Mouse (Mus musculus) embryonic facial prominence, embryonic 10.5 days (tissue): ENCODE results near the gene Rbm20. TPM values are rescaled to one million over a fixed set of nuclear protein-coding genes. Genes with fewer than 3 reads are reported as not detected.

Source experiments
- DNase-seq: peaks from one replicate; pipeline ENCODE4 v3.0.0-alpha.2; 2017; ENCODE audit warnings: low spot score
- H3K27ac ChIP-seq: fragments of 300-500 bp; sonication (generic); replicated peaks from 2 replicates; pipeline ENCODE4 v1.5.1; 2016; ENCODE audit warnings: mild to moderate bottlenecking
- H3K27me3 ChIP-seq: fragments of 300-500 bp; sonication (generic); replicated peaks from 2 replicates; pipeline ENCODE4 v1.6.1; 2016; ENCODE audit warnings: low read depth, mild to moderate bottlenecking; ENCODE audit not compliant: poor library complexity, severe bottlenecking
- H3K36me3 ChIP-seq: fragments of 300-500 bp; sonication (generic); replicated peaks from 2 replicates; pipeline ENCODE4 v1.6.1; 2016; ENCODE audit warnings: mild to moderate bottlenecking, moderate library complexity
- H3K4me1 ChIP-seq: fragments of 300-500 bp; sonication (generic); 2 replicates; pipeline ENCODE4 v1.6.1; 2016
- H3K4me3 ChIP-seq: fragments of 300-500 bp; sonication (generic); 2 replicates; pipeline ENCODE4 v1.5.1; 2016; ENCODE audit warnings: mild to moderate bottlenecking, moderate library complexity
- H3K9me3 ChIP-seq: fragments of 300-500 bp; sonication (generic); 2 replicates; pipeline ENCODE4 v1.6.1; 2016; ENCODE audit warnings: mild to moderate bottlenecking
- WGBS: fragments of 180-500 bp; shearing (Covaris S2); methylation state at CpG from one replicate; pipeline ENCODE4 v1.1.7; 2016; 5-methylcytosine and 5-hydroxymethylcytosine counted together
- polyA plus RNA-seq: library from polyadenylated mRNA; unstranded; fragments of >200 nt; fragmentation: Nextera tagmentation; extraction: Ambion mirVana; gene quantifications from 2 replicates; pipeline ENCODE4 v1.2.1, GENCODE M21; 2016

The Rbm20 gene
- polyA plus RNA-seq, 1 experiment from 2014 or later, result 1.2 TPM

DNA sequence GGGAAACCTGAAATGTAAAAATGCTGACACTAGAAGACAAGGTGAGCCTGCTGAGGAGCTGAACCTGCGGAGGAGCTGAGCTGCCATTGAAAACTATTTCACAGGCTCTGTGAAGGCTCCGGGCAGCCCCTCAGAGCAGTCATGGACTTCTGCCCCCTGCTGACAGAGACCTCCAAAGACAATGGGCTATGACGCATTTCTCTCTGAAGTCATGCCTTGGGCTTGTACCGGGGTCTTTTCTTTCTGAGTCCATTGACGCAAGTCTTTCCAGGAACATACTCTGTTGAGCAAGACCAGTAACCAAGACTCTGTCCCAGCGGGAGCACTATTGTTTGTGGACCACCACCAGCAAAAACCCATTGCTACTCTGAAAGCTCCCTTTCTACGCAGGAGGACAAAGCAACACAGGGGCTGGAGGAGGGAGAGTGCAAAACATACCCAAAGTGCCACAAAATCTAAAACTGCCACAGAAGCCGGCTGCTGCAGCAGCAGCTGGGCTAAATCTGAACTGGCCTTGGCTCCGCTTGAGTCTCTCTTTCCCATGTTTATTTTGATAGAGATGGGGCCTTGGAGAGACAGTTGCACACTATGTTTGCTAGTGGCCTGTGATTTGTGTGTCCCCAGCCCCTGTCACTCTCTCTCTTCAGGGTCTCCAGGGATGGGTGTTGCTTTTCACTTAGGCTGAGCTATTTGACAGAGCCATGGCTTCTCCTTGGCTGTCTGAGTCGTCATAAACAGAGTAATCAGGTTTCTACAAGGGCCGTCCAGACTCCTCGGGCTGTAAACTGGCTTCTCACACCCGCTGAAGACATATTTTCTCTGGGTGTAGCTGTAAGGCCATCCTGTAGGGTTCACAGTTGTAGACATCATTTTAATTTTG, 144.4 kb downstream of the Rbm20 start:
- WGBS, result 57% methylated on average over 13 of the region's 13 CpGs
- no peaks in the 10 kb centered on the region for H3K9me3 ChIP-seq
- DNase-seq, result no peak
- H3K4me1 ChIP-seq, result peaks cover 33% of the 10 kb centered on the region
- H3K27me3 ChIP-seq, result no peaks in the 10 kb centered on the region
- H3K27ac ChIP-seq, result 0 out of 2 replicates have a peak overlapping the region, but pooled peaks have one; percentile 41
- no peak overlapping the region for H3K4me3 ChIP-seq
- no peaks in the 10 kb centered on the region for H3K36me3 ChIP-seq

DNA sequence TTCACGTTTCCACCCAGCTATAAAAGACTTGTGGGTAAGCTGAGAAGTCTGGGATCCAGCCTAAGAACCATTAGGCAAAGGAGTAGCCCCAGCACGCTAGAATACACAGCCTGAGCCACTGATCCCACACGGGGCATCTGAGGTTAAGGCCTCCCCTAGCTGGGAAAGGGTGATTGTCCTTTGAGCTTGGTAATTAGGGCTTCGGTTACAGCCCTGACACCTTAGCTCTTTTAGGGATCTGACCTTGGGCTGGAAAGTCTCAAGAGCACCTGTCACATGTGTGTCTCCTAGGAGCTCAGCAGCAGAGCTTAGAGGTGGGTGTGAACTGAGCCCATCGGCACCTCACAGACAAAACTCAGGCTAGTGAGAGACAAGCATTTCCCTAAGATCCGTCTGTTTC, 146.7 kb downstream of the Rbm20 start:
- no peaks in the 10 kb centered on the region for H3K27me3 ChIP-seq
- 42% methylated on average over 6 of the region's 6 CpGs for WGBS
- peak overlapping the region; percentile 69 for H3K27ac ChIP-seq

DNA sequence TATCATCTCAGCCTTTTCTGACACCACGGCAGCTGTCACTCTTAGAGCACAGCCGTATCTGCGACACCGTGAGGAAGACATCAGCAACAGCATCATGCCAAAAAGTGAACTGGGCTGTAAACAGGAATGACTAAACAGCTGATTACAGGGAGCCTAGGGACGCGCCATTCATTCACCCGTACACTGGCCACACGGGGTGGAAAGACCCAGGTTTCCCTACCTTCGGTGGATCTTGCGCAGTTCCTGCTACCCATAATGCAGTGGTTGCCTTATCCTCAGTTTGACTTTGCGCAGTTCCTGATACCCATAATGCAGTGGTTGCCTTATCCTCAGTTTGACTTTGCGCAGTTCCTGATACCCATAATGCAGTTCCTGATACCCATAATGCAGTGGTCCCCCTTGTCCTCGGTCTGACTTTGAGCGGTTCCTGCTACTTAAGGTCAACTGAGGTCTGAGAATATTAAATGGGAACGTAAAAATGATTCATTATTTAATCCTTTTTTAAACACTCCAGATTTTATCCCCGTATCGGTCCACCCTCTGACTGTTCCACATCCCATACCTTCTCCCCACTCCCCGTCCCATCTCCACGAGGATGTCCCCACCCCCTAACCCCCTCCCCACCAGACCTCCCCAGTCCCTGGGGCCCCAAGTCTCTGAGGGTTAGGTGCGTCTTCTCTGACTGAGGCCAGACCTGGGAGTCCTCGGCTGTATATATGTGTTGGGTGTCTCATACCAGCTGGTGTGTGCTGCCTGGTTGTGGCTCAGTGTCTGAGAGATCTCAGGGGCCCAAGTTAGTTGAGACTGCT, 148.0 kb downstream of the Rbm20 start:
- no peak for DNase-seq
- Histone ChIP-seq H3K27ac (peak overlapping the region; percentile 40; the same call in 1 of the 2 replicates), H3K4me3 (peak overlapping the region; percentile 51), H3K36me3 (no peaks in the 10 kb centered on the region), H3K9me3 (no peaks in the 10 kb centered on the region), H3K27me3 (no peaks in the 10 kb centered on the region), H3K4me1 (peaks cover 39% of the 10 kb centered on the region)
- 64% methylated on average over 21 of the region's 21 CpGs for WGBS

More for the DNA sequence above, 146.7 kb downstream of the Rbm20 start:
- Histone ChIP-seq H3K9me3 (no peaks in the 10 kb centered on the region), H3K4me3 (no peak overlapping the region), H3K4me1 (peaks cover 33% of the 10 kb centered on the region), H3K36me3 (no peaks in the 10 kb centered on the region)
- peak; percentile 35 for DNase-seq

DNA sequence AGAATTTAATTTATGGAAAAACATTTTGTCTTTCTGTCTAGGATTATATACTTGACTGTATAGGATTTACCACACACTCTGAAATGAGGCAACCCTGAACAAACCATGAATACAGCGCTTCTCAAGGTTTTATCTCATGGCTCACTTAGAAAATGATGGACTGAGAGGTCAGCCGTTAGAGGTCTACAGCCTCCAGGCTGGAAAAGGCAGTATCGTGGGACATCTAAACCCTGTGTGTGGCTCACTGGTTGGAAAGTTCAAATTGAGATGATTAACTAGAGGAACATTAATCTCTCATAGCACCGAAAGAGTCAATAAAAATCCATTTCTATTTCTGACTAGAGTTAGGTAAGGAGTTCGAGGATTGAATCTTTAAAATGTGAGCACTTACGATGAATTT, 152.9 kb downstream of the Rbm20 start:
- H3K4me3 ChIP-seq, result no peak overlapping the region
- H3K4me1 ChIP-seq, result peaks cover 47% of the 10 kb centered on the region
- H3K36me3 ChIP-seq, result no peaks in the 10 kb centered on the region
- no peaks in the 10 kb centered on the region for H3K27me3 ChIP-seq
- 73% methylated on average over 6 of the region's 6 CpGs for WGBS
- H3K27ac ChIP-seq, result peak overlapping the region; percentile 75; the same call in 1 of the 2 replicates
- no peaks in the 10 kb centered on the region for H3K9me3 ChIP-seq
- no peak for DNase-seq

DNA sequence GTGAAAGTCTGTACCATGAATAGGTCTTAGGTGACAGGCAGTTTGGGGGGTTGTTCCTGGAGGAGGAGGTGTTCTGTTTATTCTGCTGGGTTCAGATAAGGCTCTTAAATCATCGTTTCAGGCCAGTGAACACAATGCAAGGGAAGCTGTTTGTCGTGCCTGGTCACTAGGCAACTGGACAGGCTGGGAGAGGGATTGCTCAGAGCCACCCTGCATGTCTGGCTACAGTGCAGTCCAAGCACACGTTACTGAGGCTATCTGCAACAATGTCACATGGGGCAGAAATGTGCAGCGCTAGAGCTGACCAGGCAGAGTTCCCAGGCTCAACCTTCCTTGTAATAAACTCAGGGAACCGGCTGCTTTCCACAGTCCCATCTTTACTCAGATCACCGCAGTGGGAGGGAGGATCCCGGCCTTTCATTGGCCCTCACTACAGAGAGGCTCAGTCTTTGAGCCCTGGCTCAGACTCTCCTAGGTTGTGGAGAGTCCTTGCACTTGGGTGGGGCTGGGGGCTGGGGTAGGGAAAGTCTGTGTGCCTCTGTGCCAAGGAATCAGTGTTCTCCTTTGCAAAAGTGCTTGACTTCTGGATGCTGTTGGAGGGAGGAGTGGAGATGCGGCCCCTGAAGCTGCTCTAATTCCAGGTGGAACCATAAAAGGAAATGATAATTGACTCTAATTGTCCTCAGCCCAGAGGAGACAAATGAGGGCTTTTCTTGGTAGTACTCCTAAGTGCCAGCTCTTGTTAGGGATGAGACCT, 153.5 kb downstream of the Rbm20 start:
- Histone ChIP-seq H3K27ac (peak overlapping the region; percentile 75), H3K4me1 (peaks cover 45% of the 10 kb centered on the region), H3K36me3 (no peaks in the 10 kb centered on the region), H3K4me3 (peak overlapping the region; percentile 19; the same call in 1 of the 2 replicates), H3K9me3 (no peaks in the 10 kb centered on the region), H3K27me3 (no peaks in the 10 kb centered on the region)
- 10% methylated on average over 8 of the region's 8 CpGs for WGBS
- DNase-seq, result peak; percentile 46

DNA sequence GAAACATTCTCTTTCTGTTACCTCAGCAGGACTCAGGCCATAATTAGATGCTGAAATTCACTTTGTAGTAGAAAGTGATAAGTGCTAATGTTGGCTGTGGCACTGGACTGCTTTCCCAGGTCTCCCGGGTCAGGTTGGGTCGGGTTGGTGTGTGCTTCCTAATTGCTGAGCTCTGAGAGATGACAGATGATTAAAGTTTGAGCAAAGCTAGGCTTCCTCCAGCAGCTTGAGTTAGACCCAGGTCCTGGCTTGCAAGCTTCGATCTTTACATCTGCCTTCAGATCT, 154.0 kb downstream of the Rbm20 start:
- DNase-seq, result no peak
- peak overlapping the region; percentile 75 for H3K27ac ChIP-seq
- 20% methylated on average over 3 of the region's 3 CpGs for WGBS

DNA sequence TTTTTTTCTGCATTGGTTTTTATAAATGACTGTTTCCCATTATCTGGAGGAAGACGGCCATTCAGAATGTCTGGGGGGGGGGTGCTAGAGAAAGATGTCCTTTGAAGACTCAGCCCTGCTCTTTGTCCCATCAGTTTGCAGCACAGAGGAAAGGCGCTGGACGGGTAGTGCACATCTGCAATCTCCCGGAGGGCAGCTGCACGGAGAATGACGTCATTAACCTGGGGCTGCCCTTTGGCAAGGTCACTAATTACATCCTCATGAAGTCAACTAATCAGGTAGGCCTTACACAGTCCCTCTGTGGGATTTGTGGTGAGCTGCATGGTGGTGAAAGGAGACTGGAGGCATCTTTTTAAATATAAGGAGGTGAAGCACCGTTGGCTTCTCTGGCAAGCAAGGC, 155.4 kb downstream of the Rbm20 start:
- WGBS, result 21% methylated on average over 7 of the region's 7 CpGs
- H3K9me3 ChIP-seq, result no peaks in the 10 kb centered on the region
- no peak overlapping the region for H3K4me3 ChIP-seq
- H3K27me3 ChIP-seq, result no peaks in the 10 kb centered on the region
- H3K27ac ChIP-seq, result peak overlapping the region; percentile 72
- peaks cover 58% of the 10 kb centered on the region for H3K4me1 ChIP-seq
- DNase-seq, result peak; percentile 79
- H3K36me3 ChIP-seq, result no peaks in the 10 kb centered on the region

More for the DNA sequence above, 154.0 kb downstream of the Rbm20 start:
- H3K4me3 ChIP-seq, result no peak overlapping the region
- peaks cover 48% of the 10 kb centered on the region for H3K4me1 ChIP-seq
- no peaks in the 10 kb centered on the region for H3K27me3 ChIP-seq
- H3K9me3 ChIP-seq, result no peaks in the 10 kb centered on the region
- no peaks in the 10 kb centered on the region for H3K36me3 ChIP-seq

DNA sequence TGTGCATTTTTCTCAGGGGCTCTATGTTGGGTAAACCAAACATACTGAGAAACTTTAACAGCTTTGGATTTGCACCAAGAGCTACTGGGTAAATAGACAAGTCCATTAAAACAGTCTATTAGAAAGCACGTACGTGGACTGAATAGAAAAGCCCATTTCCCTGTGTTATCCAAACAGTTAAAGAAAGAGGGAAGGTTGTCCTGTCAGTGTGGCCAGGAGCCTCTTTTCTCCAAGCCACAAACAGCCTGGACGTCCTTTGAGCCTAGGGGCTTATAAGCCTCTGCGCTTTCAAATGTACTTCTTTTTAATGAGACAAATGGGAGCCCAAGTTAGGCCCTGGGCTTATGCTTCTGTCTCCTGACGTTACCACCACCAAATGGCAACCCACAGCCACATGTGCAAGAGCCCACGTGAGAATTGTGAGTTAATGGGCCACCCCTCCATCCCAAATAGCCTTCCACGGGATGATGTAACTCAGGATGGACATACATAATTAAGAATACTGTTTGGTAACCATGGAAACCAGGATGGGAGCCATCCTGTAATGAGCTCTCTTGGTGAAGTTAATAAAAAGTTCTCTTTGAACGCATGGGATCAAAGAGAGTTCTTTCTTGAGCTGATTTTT, 156.8 kb downstream of the Rbm20 start:
- H3K36me3 ChIP-seq, result no peaks in the 10 kb centered on the region
- H3K27me3 ChIP-seq, result no peaks in the 10 kb centered on the region
- DNase-seq, result no peak
- no peak overlapping the region for H3K27ac ChIP-seq
- WGBS, result 64% methylated on average over 8 of the region's 8 CpGs
- H3K9me3 ChIP-seq, result no peaks in the 10 kb centered on the region
- no peak overlapping the region for H3K4me3 ChIP-seq
- peaks cover 65% of the 10 kb centered on the region for H3K4me1 ChIP-seq

DNA sequence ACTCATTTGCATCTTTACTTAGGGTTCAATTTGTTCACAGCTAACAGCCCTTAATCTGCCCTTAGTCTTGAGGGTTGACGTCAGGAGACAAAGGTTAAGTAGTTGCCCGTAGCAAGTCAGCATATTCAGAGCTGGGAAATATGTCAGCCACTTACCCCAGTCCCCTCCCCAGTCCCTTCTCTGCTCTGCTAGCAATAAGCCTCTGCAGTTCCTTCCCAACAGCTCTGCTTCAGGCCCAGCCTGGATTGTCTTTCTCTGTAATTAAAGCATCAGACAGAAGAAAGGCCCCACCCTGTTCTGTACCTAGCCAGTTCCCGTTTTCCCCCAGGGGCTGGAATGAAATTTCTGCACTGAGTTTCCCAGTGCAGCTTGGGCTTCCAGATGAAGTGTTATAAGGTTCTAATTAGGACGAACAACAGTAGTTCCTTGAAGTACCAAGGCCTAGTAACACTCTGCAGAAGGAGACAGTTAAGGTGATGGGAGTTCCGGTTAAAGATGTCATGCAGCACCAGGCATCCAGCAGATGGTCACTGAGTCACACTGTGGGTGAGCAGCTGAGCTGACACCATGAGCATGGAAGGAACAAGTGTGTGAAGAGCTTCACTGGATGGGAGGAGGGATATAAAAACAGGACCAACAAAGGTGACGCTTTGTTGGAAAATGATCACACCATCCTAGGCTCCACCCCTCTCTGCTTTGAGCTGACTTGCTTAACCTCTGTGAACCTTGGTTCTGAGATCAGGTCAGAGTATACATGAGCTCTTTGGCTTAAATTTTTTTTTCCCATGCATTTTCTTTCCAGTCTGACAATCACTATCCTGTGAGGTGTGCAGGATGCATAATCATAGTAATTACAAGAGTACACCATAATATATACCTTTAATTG, 159.7 kb downstream of the Rbm20 start:
- H3K27me3 ChIP-seq, result no peaks in the 10 kb centered on the region
- no peaks in the 10 kb centered on the region for H3K9me3 ChIP-seq
- no peaks in the 10 kb centered on the region for H3K36me3 ChIP-seq
- no peak for DNase-seq
- no peak overlapping the region for H3K4me3 ChIP-seq
- H3K4me1 ChIP-seq, result peaks cover 54% of the 10 kb centered on the region
- peak overlapping the region; percentile 65 for H3K27ac ChIP-seq
- WGBS, result 36% methylated on average over 6 of the region's 6 CpGs

DNA sequence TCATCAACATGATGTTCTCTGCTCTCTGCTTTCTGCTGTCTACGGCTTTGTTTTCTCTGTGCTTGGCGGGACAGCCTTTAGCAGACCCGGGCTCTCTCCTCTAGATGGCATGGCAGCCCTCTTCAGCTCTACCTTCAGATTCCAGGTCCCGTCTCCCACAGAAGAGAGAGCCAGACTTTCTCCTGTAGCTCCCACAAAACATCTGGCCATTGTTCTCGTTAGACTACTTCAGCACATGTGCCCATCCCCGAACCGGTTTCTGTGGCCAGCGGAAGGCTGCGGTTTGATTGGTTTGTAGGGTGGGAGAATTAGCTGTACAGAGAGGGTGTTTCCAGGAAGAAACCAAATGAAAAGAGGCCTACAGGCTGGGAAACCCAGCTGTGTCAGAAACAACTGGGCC, 161.7 kb downstream of the Rbm20 start:
- 77% methylated on average over 9 of the region's 9 CpGs for WGBS
- H3K27me3 ChIP-seq, result no peaks in the 10 kb centered on the region
- H3K27ac ChIP-seq, result 0 out of 2 replicates have a peak overlapping the region, but pooled peaks have one; percentile 31
- H3K4me3 ChIP-seq, result no peak overlapping the region
- H3K4me1 ChIP-seq, result peaks cover 34% of the 10 kb centered on the region
- DNase-seq, result no peak
- H3K9me3 ChIP-seq, result no peaks in the 10 kb centered on the region
- no peaks in the 10 kb centered on the region for H3K36me3 ChIP-seq

DNA sequence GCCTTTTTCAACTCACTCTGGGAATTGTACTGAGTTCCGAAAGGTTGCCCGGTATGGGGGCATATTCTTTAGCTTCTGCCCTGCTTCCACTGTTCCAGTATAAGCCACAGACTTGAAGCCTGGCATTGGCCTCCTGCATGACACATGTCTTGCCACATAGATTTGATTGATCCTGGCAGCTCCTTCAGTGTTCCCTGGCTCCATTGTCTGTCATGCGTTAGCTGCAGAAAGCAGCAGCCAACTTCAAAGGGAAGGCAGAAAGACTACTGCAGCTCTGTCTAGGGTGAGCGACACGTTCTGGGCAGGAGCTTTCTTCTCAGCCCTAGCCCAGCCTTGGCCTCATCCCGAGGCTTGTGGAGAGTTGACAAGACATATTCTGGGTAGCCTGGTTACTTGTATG, 162.7 kb downstream of the Rbm20 start:
- no peak overlapping the region for H3K27ac ChIP-seq

More for the DNA sequence above, 162.7 kb downstream of the Rbm20 start:
- Histone ChIP-seq H3K4me1 (peaks cover 33% of the 10 kb centered on the region), H3K4me3 (no peak overlapping the region), H3K27me3 (no peaks in the 10 kb centered on the region), H3K9me3 (no peaks in the 10 kb centered on the region), H3K36me3 (no peaks in the 10 kb centered on the region)
- DNase-seq, result no peak
- 60% methylated on average over 6 of the region's 6 CpGs for whole genome bisulfite sequencing
